Mouse (Mus musculus) frontal cortex, postnatal 14 days (tissue): ENCODE results near the gene Mdc1.

ENCODE experiments used
- DNase-seq, 2 experiments: peaks; one replicate each; pipeline ENCODE4 v3.0.0; 2022; ENCODE audit warnings: low spot score in 2 of 2

The Mdc1 gene

DNA sequence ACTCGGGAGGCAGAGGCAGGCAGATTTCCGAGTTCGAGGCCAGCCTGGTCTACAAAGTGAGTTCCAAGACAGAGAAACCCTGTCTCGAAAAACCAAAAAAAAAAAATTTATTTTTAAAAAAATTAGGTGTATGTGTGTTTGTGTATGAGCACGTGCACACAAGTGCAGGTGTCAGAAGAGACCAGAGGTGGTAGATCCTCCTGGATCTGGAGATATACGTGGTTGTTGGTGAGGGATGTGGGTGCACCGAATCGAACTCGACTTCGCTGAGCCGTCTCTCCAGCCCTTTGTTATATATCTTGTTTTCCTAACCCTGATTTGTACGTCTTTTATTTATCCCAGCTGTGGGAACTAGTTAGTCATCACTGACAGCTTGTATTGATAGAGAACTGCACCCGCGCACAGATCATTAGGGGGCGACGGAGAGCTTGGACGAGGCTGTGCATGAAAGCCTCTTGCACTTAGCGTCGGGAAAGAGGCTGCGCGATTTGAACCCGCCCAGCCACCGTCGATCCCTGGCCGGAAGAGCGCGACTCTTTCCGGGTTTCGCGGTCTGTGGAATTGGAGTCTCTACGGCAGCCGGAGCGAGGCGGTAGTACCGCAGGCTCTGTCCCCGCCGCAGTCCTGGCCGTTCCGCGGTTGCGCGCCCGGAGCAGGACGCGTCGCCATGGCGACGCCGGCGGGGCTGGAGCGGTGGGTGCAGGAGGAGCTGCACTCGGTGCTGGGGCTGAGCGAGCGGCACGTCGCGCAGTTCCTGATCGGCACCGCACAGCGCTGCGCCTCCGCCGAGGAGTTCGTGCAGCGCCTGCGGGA lies 38.1 kb downstream of the Mdc1 start, which contains the start of gene Dhx16:
TSS of gene Dhx16 (plus strand) at position 575 of the 813 bp plus-strand sequence.
- peak; percentile 91 to 93 for DNase-seq

DNA sequence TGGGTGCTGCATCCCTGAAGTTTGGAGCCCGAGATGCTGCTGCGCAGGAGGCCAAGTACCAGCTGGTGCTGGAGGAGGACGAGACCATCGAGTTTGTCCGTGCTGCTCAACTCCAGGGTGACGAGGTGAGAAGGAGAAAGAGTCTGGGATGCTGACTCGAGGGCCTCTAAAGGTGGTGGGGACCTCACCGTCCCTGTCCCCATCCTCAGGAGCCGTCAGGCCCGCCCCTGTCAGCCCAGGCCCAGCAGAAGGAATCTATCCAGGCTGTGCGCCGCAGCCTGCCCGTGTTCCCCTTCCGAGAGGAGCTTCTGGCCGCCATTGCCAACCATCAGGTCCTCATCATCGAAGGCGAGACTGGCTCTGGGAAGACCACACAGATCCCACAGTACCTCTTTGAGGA lies 41.6 kb downstream of the Mdc1 start:
- DNase-seq, result no peak

DNA sequence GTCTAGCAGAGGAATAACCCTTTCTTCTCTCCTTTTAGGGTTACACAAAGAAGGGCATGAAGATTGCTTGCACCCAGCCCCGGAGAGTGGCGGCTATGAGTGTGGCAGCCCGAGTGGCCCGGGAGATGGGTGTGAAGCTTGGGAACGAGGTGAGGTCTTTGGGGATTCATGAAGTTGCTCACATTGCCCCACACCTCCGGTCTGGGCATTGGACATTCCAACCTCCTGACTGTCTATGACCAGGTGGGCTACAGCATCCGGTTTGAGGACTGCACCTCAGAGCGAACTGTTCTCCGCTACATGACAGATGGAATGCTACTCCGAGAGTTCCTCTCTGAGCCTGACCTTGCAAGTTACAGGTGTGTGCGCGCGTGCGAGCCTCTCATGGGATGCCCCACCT lies 42.5 kb downstream of the Mdc1 start:
- DNase-seq, result no peak

DNA sequence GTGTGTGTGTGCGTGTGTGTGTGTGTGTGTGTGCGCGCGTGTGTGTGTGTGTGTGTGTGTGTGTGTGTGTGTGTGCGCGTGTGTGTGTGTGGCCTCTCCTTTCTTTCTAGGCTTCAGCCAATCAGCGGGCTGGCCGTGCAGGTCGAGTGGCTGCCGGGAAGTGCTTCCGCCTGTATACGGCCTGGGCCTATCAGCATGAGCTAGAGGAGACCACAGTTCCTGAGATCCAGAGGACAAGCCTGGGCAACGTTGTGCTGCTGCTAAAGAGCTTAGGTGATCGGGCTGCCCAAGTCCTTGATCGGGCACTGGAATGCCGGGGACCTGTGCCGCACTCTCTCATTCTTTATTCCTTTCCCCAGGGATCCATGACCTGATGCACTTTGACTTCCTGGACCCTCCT lies 46.4 kb downstream of the Mdc1 start:
- no peak for DNase-seq

DNA sequence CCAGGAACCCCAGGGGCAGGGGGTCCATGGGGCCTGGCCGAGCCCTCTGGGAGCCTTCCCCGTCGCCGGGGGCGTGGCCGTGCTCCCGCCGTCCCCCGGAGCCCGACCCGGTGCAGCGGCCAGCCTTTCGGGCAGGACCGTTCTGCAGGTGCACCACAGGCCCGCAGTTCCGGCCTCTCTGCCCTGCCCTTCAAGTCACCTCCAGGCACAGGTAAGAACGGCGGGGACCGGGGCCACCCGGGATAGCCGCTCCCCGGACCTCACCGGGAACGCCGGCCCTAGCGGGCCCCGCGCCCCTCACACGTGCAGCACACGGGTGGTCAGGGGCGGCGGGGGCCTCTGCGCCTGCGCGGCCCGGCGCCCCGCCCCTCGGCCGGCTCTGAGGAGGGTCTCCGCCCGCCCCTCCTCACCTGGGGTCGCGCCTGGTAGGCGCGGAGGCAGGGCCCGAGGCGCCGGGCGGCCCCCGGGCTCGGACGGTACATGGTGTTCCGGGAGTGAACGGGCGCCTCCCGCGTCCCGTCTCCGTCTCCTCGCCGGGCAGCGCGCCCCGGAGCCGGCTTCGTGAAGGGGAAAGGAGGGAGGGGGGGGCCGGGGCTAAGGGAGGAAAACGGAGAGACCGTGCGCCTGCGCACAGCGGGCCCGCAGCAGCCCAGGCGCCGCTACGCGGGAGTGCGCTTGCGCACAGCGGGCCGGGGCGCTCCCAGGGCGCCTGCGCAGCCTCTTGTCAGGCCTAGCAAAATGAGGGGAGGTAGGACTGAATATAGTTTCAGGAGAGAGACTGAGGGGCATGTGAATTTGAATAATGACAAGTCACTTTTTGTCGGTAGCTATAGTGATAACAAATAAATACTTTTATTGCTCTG lies 55.7 kb downstream of the Mdc1 start, which contains the start of gene 2310061I04Rik:
TSS of gene 2310061I04Rik (minus strand) at position 651 of the 863 bp plus-strand sequence.
- DNase-seq, result peak; percentile 82 to 84

DNA sequence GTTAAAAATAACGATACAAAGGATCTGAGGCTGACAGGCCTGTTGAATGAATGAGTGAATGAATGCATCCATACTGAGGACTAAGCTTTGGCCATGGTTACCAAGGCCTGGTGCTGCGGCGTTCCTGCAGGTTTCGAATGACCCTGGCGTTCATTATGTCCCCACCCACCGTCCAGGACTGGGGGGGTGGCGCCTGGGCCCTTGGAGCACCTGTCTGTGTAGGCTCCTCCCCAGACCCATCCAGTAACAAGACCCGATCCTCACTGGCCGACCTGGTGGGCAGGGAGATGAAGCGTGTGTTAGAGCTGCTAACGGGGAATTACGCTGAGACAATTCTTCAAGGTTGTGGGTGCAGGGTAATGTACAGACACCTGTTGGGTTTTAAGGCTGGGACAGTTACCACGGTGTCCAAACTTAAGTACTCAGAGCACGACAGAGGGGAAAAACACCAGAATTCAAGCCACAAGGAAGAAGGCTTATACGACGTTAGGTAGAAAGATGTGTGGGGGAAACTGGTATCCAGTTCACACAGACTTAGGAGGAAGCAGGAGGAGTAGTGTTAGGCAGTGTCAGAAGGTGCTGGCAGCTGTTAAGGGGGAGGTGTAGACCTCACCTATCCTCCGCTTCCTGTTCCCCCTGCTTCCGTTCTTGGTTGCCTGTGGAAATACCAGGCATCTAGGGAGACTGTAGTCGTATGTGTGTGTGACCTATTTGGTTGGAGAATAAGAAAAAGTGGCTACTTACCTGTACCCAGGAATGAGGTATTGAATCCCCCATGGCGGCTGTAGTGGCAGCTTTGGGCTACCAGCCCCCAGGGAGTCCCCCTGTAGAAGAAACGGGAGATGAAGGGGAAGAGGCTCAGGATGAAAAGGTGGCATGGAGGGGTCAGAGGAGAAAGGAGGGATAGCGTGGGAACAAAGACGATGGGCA lies 56.6 kb downstream of the Mdc1 start:
- DNase-seq, result no peak

DNA sequence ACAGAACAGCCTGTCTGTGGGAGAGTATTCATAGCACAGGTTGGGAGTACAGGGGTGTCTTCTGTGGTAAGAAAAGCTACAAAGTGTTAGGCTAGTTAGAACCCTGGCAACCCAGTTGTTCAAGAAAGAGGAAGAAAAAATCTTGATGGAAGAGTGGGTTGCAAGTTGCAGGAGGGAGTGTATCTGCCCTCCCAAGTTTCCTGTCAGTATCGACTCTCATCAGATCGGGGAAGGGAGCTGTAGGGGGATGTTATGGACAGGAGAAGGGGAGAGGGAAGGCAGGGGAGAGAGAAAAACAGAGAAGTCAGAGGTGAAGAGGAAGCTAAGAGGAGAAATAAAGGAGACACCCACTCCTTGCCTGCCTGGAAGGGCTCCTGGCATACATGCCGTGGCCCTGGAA lies 59.3 kb downstream of the Mdc1 start:
- DNase-seq, result no peak

DNA sequence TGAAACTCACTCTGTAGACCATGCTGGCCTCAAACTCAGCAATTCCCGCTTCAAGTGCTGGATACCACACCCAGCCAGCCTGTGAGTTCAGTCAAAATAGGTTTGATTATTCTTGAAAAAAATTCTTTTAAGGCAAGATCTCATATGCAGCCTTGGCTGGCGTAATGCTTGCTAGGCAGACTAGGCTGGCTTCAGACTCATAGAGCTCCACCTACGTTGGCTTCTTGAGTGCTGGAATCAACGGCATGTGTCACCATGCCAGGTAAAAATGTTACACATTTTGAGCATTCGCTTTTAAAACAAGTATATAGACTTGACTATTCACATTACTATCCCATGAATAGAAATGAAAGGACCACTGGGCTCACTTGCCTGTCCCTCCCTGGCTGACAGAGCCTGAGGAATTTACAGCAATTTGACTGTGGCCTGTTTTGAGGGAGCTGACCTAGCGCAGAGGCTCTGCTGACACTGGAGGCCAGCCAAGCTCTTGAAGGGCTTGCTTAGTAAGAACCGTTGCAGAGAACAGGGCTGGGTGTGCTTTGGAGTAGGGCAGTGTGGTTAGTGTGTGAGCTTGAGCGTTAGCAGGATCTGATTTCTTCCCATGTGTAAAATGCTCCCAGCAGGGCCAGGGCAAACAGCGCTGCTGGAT lies 62.2 kb downstream of the Mdc1 start:
- DNase-seq, result no peak

DNA sequence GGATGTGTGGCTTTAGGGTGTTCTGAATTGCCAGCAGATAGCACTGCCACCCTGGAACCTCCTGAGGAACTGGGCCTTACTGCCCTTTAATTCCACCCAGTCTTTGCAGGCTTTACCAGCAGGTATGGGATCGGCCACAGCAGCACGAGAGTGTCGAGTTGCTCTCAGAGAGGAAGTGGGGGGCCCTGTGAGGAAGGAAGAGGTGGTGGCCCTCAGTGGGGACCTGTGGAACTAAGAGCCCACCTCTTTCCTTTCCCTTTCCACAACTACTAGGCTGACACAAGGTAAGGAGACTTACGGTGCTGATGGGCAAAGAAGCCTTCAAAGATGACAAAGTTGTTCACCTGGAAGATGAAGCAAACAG lies 62.7 kb downstream of the Mdc1 start:
- DNase-seq, result no peak

DNA sequence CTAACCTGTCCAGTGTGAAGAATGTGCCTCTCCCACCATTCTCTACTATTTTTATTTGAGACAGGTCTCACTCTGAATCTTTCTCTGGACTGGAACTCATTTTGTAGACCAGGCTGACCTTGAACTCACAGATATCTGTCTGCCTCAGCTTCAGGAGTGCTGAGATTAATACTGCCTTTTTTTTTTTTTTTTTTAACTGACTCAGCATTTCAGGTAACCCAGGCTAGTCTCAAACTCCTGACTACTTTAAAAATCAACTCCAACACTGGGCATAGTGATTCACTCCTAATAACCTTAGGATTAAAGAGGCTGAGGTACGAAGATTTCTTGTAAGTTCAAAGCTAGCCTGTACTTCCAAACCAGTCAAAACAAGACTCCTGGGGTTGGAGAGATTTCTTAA lies 64.3 kb downstream of the Mdc1 start:
- DNase-seq, result no peak

DNA sequence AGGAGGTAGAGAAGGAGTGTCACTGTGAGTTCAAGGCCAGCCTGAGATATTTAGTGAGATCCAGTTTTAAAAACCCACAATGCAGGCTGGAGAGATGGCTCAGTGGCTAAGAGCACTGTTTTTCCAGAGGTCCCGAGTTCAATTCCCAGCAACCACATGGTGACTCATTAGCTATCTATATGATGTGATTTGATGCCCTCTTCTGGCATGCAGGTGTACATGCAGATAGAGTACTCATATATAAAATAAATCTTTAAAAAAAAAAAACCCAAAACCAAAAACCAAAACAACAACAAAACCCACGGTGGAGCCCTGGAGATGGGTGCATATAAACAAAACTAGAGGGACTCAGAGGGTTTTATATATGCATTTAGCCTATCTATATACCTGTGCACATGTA lies 66.3 kb downstream of the Mdc1 start:
- DNase-seq, result no peak
